Mouse (Mus musculus): ENCODE results near the gene Rdh5. TPM values are rescaled to one million over a fixed set of nuclear protein-coding genes. Genes with fewer than 3 reads are reported as not detected.

Rdh5 gene
- polyA plus RNA-seq, 1 experiment from 2014 or later = 8.1 TPM

- Histone ChIP-seq H3K4me3 (ENCODE audit: low read depth, low read length) (no peak overlapping the region), H3K9me3 (ENCODE audit: control insufficient read depth, low read length) (no peaks in the 10 kb centered on the region), H3K27ac (replicated peaks) (no peak overlapping the region), H3K36me3 (ENCODE audit: control insufficient read depth, insufficient read depth, low read length) (no peaks in the 10 kb centered on the region), H3K4me1 (replicated peaks; ENCODE audit: control insufficient read depth, insufficient read depth) (no peaks in the 10 kb centered on the region), H3K27me3 (ENCODE audit: control insufficient read depth, insufficient read depth, low read length) (no peaks in the 10 kb centered on the region), H3K9ac (ENCODE audit: low read length) (no peak overlapping the region), H3K4me2 (replicated peaks; ENCODE audit: low read depth) (no peak overlapping the region)
- no peak for ATAC-seq (ENCODE audit: low FRiP score, low TSS enrichment)
- TF ChIP-seq CTCF (IDR thresholded peaks at IDR 0.05; ENCODE audit: low read depth) (no peak), EP300 (optimal IDR thresholded peaks at IDR 0.05) (no peak)
- DNase-seq (ENCODE audit: low spot score) = no peak
- whole genome bisulfite sequencing = 80% methylated on average over 4 of the region's 4 CpGs
Observed at GRCm38 (mm10) chr10:128960142-128960541, 37.5 kb upstream of the Rdh5 start.

GRCm38 (mm10) chr10:128958340-128958739, 35.7 kb upstream of the Rdh5 start:
- no peak overlapping the region for H3K27ac ChIP-seq (replicated peaks)
- no peak overlapping the region for H3K4me3 ChIP-seq (ENCODE audit: low read depth, low read length)
- ATAC-seq (ENCODE audit: low FRiP score, low TSS enrichment) = no peak
- no peaks in the 10 kb centered on the region for H3K36me3 ChIP-seq (ENCODE audit: control insufficient read depth, insufficient read depth, low read length)
- 69% methylated on average over 10 of the region's 10 CpGs for whole genome bisulfite sequencing
- no peak overlapping the region for H3K4me2 ChIP-seq (replicated peaks; ENCODE audit: low read depth)
- no peaks in the 10 kb centered on the region for H3K27me3 ChIP-seq (ENCODE audit: control insufficient read depth, insufficient read depth, low read length)
- no peak for TF ChIP-seq CTCF (IDR thresholded peaks at IDR 0.05; ENCODE audit: low read depth)
- TF ChIP-seq EP300 (optimal IDR thresholded peaks at IDR 0.05) = no peak
- no peak for DNase-seq (ENCODE audit: low spot score)
- no peaks in the 10 kb centered on the region for H3K4me1 ChIP-seq (replicated peaks; ENCODE audit: control insufficient read depth, insufficient read depth)
- no peak overlapping the region for H3K9ac ChIP-seq (ENCODE audit: low read length)
- no peaks in the 10 kb centered on the region for H3K9me3 ChIP-seq (ENCODE audit: control insufficient read depth, low read length)

- peak; percentile 35; the same call in 1 of the 2 replicates for ATAC-seq (ENCODE audit: low FRiP score, low TSS enrichment)
- H3K27ac ChIP-seq (replicated peaks) = no peak overlapping the region
- no peak for DNase-seq (ENCODE audit: low spot score)
- no peaks in the 10 kb centered on the region; the same call in 1 of the 2 replicates for H3K27me3 ChIP-seq (ENCODE audit: control insufficient read depth, insufficient read depth, low read length)
- H3K4me3 ChIP-seq (ENCODE audit: low read depth, low read length) = no peak overlapping the region
- H3K36me3 ChIP-seq (ENCODE audit: control insufficient read depth, insufficient read depth, low read length) = no peaks in the 10 kb centered on the region
- H3K4me2 ChIP-seq (replicated peaks; ENCODE audit: low read depth) = no peak overlapping the region
- 54% methylated on average over 14 of the region's 16 CpGs for WGBS
- no peaks in the 10 kb centered on the region for H3K9me3 ChIP-seq (ENCODE audit: control insufficient read depth, low read length)
- H3K9ac ChIP-seq (ENCODE audit: low read length) = no peak overlapping the region
- TF ChIP-seq CTCF (IDR thresholded peaks at IDR 0.05; ENCODE audit: low read depth) (0 out of 2 replicates have a peak, but pooled peaks have one; percentile 10), EP300 (optimal IDR thresholded peaks at IDR 0.05) (no peak)
- no peaks in the 10 kb centered on the region for H3K4me1 ChIP-seq (replicated peaks; ENCODE audit: control insufficient read depth, insufficient read depth)
Observed at GRCm38 (mm10) chr10:128950208-128950887, 27.7 kb upstream of the Rdh5 start.

GRCm38 (mm10) chr10:128947496-128947895, 24.8 kb upstream of the Rdh5 start:
- H3K36me3 ChIP-seq (ENCODE audit: control insufficient read depth, insufficient read depth, low read length) = no peaks in the 10 kb centered on the region

GRCm38 (mm10) chr10:128945675-128946074, 23.0 kb upstream of the Rdh5 start:
- no peaks in the 10 kb centered on the region for H3K9me3 ChIP-seq (ENCODE audit: control insufficient read depth, low read length)
- ATAC-seq (ENCODE audit: low FRiP score, low TSS enrichment) (peak; percentile 22; the same call in 1 of the 2 replicates), DNase-seq (ENCODE audit: low spot score) (no peak)
- no peak overlapping the region for H3K27ac ChIP-seq (replicated peaks)
- H3K9ac ChIP-seq (ENCODE audit: low read length) = no peak overlapping the region
- H3K27me3 ChIP-seq (ENCODE audit: control insufficient read depth, insufficient read depth, low read length) = no peaks in the 10 kb centered on the region; the same call in 1 of the 2 replicates
- WGBS = 21% methylated on average over 3 of the region's 3 CpGs
- TF ChIP-seq CTCF (IDR thresholded peaks at IDR 0.05; ENCODE audit: low read depth) (peak; percentile 78), EP300 (optimal IDR thresholded peaks at IDR 0.05) (no peak)
- H3K4me1 ChIP-seq (replicated peaks; ENCODE audit: control insufficient read depth, insufficient read depth) = no peaks in the 10 kb centered on the region
- H3K36me3 ChIP-seq (ENCODE audit: control insufficient read depth, insufficient read depth, low read length) = no peaks in the 10 kb centered on the region
- H3K4me3 ChIP-seq (ENCODE audit: low read depth, low read length) = no peak overlapping the region
- H3K4me2 ChIP-seq (replicated peaks; ENCODE audit: low read depth) = no peak overlapping the region

More at GRCm38 (mm10) chr10:128947496-128947895, 24.8 kb upstream of the Rdh5 start:
- Histone ChIP-seq H3K4me2 (replicated peaks; ENCODE audit: low read depth) (no peak overlapping the region), H3K9ac (ENCODE audit: low read length) (no peak overlapping the region), H3K27ac (replicated peaks) (no peak overlapping the region), H3K9me3 (ENCODE audit: control insufficient read depth, low read length) (no peaks in the 10 kb centered on the region), H3K27me3 (ENCODE audit: control insufficient read depth, insufficient read depth, low read length) (no peaks in the 10 kb centered on the region; the same call in 1 of the 2 replicates), H3K4me1 (replicated peaks; ENCODE audit: control insufficient read depth, insufficient read depth) (no peaks in the 10 kb centered on the region), H3K4me3 (ENCODE audit: low read depth, low read length) (no peak overlapping the region)
- ATAC-seq (ENCODE audit: low FRiP score, low TSS enrichment) (no peak), DNase-seq (ENCODE audit: low spot score) (no peak)
- no peak for TF ChIP-seq EP300 (optimal IDR thresholded peaks at IDR 0.05)
- no peak for TF ChIP-seq CTCF (IDR thresholded peaks at IDR 0.05; ENCODE audit: low read depth)
- WGBS = 79% methylated on average over 4 of the region's 4 CpGs

GRCm38 (mm10) chr10:128940475-128941061, 17.9 kb upstream of the Rdh5 start:
- Histone ChIP-seq H3K9me3 (ENCODE audit: control insufficient read depth, low read length) (no peaks in the 10 kb centered on the region), H3K36me3 (ENCODE audit: control insufficient read depth, insufficient read depth, low read length) (no peaks in the 10 kb centered on the region), H3K9ac (ENCODE audit: low read length) (no peak overlapping the region), H3K27ac (replicated peaks) (no peak overlapping the region), H3K4me2 (replicated peaks; ENCODE audit: low read depth) (no peak overlapping the region), H3K4me3 (ENCODE audit: low read depth, low read length) (no peak overlapping the region), H3K27me3 (ENCODE audit: control insufficient read depth, insufficient read depth, low read length) (no peaks in the 10 kb centered on the region), H3K4me1 (replicated peaks; ENCODE audit: control insufficient read depth, insufficient read depth) (no peaks in the 10 kb centered on the region)
- WGBS = 73% methylated on average over 10 of the region's 10 CpGs
- DNase-seq (ENCODE audit: low spot score) (no peak), ATAC-seq (ENCODE audit: low FRiP score, low TSS enrichment) (no peak)
- TF ChIP-seq CTCF (IDR thresholded peaks at IDR 0.05; ENCODE audit: low read depth) (no peak), EP300 (optimal IDR thresholded peaks at IDR 0.05) (no peak)
